Mouse (Mus musculus): ENCODE data around the gene Ift81. TPM values are rescaled to one million over a fixed set of nuclear protein-coding genes. Genes with fewer than 3 reads are reported as not detected.

Gene Ift81
- polyA plus RNA-seq, 1 experiment = 49.1 TPM

DNA sequence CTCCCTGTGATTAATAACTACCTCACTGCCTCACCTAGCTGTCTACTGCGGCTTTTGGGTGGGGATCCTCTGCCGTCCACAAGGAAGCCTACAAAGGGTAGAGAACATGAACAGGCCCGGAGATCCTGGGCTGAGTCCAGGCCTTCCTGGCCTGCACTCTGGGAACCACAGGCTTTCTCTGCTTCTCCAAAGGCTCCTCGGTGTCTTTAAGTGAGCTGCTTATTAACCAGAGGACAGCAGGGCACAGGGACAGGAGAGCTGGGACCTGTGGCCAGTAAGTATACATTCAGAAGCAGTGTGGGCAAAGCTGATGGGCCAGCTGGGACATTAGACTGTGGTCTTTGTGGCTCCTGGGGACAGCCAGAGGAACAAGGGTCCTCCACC lies 89.5 kb downstream of the Ift81 start:
- peaks cover 6% of the 10 kb centered on the region for H3K4me1 ChIP-seq (ENCODE audit: control insufficient read depth, insufficient read depth, low read length)
- H3K27ac ChIP-seq (ENCODE audit: insufficient read depth, low read length) = no peak overlapping the region
- TF ChIP-seq CTCF (IDR thresholded peaks at IDR 0.05; ENCODE audit: borderline replicate concordance, insufficient read depth, low read length) (no peak), POLR2A (IDR thresholded peaks at IDR 0.05; ENCODE audit: low read depth, low read length) (no peak)
- no peak overlapping the region for H3K4me3 ChIP-seq (ENCODE audit: insufficient read depth, low read length)

DNA sequence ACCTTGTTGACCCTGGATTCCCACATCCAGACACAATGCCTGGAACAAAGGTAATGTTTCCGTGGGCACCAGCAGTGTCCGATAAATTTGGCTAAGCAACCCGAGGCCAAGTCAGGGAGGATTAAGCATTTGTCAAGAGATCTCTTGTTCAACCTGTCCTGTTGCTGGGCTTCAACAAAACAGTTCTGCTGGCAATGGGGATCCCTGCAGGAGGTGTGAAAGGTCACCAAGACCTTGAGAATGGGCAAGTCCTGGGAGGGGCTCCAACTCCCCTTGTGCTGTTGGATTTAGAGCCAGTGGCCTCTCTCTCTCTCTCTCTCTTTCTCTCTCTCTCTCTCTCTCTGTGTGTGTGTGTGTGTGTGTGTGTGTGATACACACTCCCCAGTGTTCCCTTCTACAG lies 90.1 kb downstream of the Ift81 start:
- Histone ChIP-seq H3K27ac (ENCODE audit: insufficient read depth, low read length) (no peak overlapping the region), H3K4me3 (ENCODE audit: insufficient read depth, low read length) (no peak overlapping the region), H3K4me1 (ENCODE audit: control insufficient read depth, insufficient read depth, low read length) (peaks cover 6% of the 10 kb centered on the region)
- TF ChIP-seq POLR2A (IDR thresholded peaks at IDR 0.05; ENCODE audit: low read depth, low read length) = no peak
- no peak for TF ChIP-seq CTCF (IDR thresholded peaks at IDR 0.05; ENCODE audit: borderline replicate concordance, insufficient read depth, low read length)

DNA sequence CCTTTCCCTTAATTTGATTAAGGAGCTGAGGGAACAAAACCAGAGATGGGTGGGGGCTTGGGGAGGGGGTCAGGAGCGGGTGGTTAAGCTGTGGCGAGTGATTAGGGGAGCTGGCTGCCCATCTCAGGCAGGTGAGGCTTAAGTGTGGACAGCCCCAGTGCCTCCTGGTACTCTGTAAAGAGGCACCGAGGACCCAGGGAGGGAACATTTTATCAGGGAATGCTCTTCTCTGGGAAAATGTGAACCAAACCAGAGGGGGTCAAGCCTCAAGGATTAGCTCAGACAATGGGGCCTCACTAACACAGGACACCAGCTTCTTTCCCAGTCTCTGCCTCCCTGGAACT lies 93.2 kb downstream of the Ift81 start:
- no peak for TF ChIP-seq POLR2A (IDR thresholded peaks at IDR 0.05; ENCODE audit: low read depth, low read length)
- no peak for TF ChIP-seq CTCF (IDR thresholded peaks at IDR 0.05; ENCODE audit: borderline replicate concordance, insufficient read depth, low read length)
- Histone ChIP-seq H3K4me3 (ENCODE audit: insufficient read depth, low read length) (no peak overlapping the region), H3K4me1 (ENCODE audit: control insufficient read depth, insufficient read depth, low read length) (peaks cover 9% of the 10 kb centered on the region), H3K27ac (ENCODE audit: insufficient read depth, low read length) (no peak overlapping the region)

GRCm38 (mm10) chr5:122520254-122521129 lies 93.8 kb downstream of the Ift81 start:
- TF ChIP-seq CTCF (IDR thresholded peaks at IDR 0.05; ENCODE audit: borderline replicate concordance, insufficient read depth, low read length) (no peak), POLR2A (IDR thresholded peaks at IDR 0.05; ENCODE audit: low read depth, low read length) (no peak)
- H3K4me1 ChIP-seq (ENCODE audit: control insufficient read depth, insufficient read depth, low read length) = peaks cover 9% of the 10 kb centered on the region
- no peak overlapping the region for H3K27ac ChIP-seq (ENCODE audit: insufficient read depth, low read length)
- H3K4me3 ChIP-seq (ENCODE audit: insufficient read depth, low read length) = no peak overlapping the region

- H3K4me3 ChIP-seq (ENCODE audit: insufficient read depth, low read length) = no peak overlapping the region
- TF ChIP-seq CTCF (IDR thresholded peaks at IDR 0.05; ENCODE audit: borderline replicate concordance, insufficient read depth, low read length) = no peak
- peaks cover 9% of the 10 kb centered on the region for H3K4me1 ChIP-seq (ENCODE audit: control insufficient read depth, insufficient read depth, low read length)
- H3K27ac ChIP-seq (ENCODE audit: insufficient read depth, low read length) = peak overlapping the region; percentile 29; the same call in 1 of the 2 replicates
Observed at GRCm38 (mm10) chr5:122519043-122519660, 95.2 kb downstream of the Ift81 start.

GRCm38 (mm10) chr5:122518247-122518646 lies 96.1 kb downstream of the Ift81 start:
- TF ChIP-seq POLR2A (IDR thresholded peaks at IDR 0.05; ENCODE audit: low read depth, low read length) = no peak
- no peak for TF ChIP-seq CTCF (IDR thresholded peaks at IDR 0.05; ENCODE audit: borderline replicate concordance, insufficient read depth, low read length)
- Histone ChIP-seq H3K27ac (ENCODE audit: insufficient read depth, low read length) (no peak overlapping the region), H3K4me3 (ENCODE audit: insufficient read depth, low read length) (no peak overlapping the region), H3K4me1 (ENCODE audit: control insufficient read depth, insufficient read depth, low read length) (peaks cover 9% of the 10 kb centered on the region)

GRCm38 (mm10) chr5:122516901-122517300 lies 97.4 kb downstream of the Ift81 start:
- TF ChIP-seq CTCF (IDR thresholded peaks at IDR 0.05; ENCODE audit: borderline replicate concordance, insufficient read depth, low read length) (no peak), POLR2A (IDR thresholded peaks at IDR 0.05; ENCODE audit: low read depth, low read length) (no peak)

DNA sequence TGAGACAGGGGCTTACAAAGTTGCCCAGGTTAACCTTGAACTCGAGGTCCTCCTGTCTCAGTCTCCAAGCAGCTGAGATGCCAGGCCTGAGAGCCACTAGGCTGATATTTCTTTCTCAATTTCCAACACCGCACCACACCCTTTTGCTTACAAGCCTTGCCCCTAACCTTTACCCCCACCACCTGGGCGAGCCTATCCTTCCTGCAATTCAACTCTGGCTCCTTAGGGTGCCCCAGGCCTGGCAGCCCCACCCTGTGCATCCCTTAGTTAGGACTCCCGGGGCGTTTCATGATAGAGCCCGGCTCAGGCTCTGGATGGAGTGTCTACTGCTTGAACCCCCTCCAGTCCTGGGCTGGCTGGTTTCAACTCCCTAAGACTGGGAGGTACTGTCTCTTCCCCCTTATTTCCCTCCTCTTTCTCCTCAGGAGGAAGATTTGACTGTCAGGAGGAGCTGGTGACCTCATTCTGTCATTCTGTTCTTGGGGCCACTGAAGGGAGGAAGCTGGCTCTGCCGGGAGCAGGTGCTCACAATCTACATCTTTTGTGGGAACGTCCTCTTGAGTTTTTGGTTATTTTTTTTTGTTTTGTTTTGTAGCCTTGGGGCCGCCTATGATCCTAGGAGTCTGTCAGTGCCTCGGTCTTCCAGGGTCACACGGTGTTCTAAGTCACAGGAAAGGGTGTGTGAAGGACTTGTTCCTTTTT lies 98.1 kb downstream of the Ift81 start:
- peaks cover 18% of the 10 kb centered on the region for H3K4me1 ChIP-seq (ENCODE audit: control insufficient read depth, insufficient read depth, low read length)
- H3K4me3 ChIP-seq (ENCODE audit: insufficient read depth, low read length) = no peak overlapping the region
- TF ChIP-seq CTCF (IDR thresholded peaks at IDR 0.05; ENCODE audit: borderline replicate concordance, insufficient read depth, low read length) (no peak), POLR2A (IDR thresholded peaks at IDR 0.05; ENCODE audit: low read depth, low read length) (no peak)
- H3K27ac ChIP-seq (ENCODE audit: insufficient read depth, low read length) = no peak overlapping the region

More at GRCm38 (mm10) chr5:122516901-122517300, 97.4 kb downstream of the Ift81 start:
- H3K4me3 ChIP-seq (ENCODE audit: insufficient read depth, low read length) = no peak overlapping the region
- no peak overlapping the region for H3K27ac ChIP-seq (ENCODE audit: insufficient read depth, low read length)
- peaks cover 12% of the 10 kb centered on the region for H3K4me1 ChIP-seq (ENCODE audit: control insufficient read depth, insufficient read depth, low read length)

GRCm38 (mm10) chr5:122514127-122514521 lies 100.2 kb downstream of the Ift81 start:
- Histone ChIP-seq H3K4me1 (ENCODE audit: control insufficient read depth, insufficient read depth, low read length) (peaks cover 17% of the 10 kb centered on the region), H3K27ac (ENCODE audit: insufficient read depth, low read length) (no peak overlapping the region), H3K4me3 (ENCODE audit: insufficient read depth, low read length) (no peak overlapping the region)
- TF ChIP-seq POLR2A (IDR thresholded peaks at IDR 0.05; ENCODE audit: low read depth, low read length) (no peak), CTCF (IDR thresholded peaks at IDR 0.05; ENCODE audit: borderline replicate concordance, insufficient read depth, low read length) (no peak)

Data from embryonic fibroblast, embryonic 13.5 days (primary cell).